Mouse (Mus musculus): ENCODE data around the gene Krt28.

The Krt28 gene

GRCm38 (mm10) chr11:99364412-99364811, 10.3 kb downstream of the Krt28 start:
- peak; percentile 24 for DNase-seq

- DNase-seq, result no peak
Measured at GRCm38 (mm10) chr11:99361423-99361822, 13.3 kb downstream of the Krt28 start.

GRCm38 (mm10) chr11:99351004-99351403, 23.7 kb downstream of the Krt28 start, which contains the start of gene Krt27:
Gene Krt27 (minus strand): TSS chr11:99351104.
- DNase-seq, result no peak

GRCm38 (mm10) chr11:99339299-99339847, 35.3 kb downstream of the Krt28 start:
- DNase-seq, result no peak

GRCm38 (mm10) chr11:99337866-99338265, 36.8 kb downstream of the Krt28 start, which contains the start of gene Krt26:
Gene Krt26 (minus strand): TSS chr11:99337966.
- DNase-seq, result no peak

- no peak for DNase-seq
Measured at GRCm38 (mm10) chr11:99333426-99333825, 41.3 kb downstream of the Krt28 start.

GRCm38 (mm10) chr11:99329655-99330054, 45.0 kb downstream of the Krt28 start:
- DNase-seq, result no peak

GRCm38 (mm10) chr11:99322851-99323250, 51.9 kb downstream of the Krt28 start, which contains the start of gene Krt25:
Gene Krt25 (minus strand): TSS chr11:99322951.
- DNase-seq, result no peak

GRCm38 (mm10) chr11:99321094-99321493, 53.6 kb downstream of the Krt28 start:
- no peak for DNase-seq

- no peak for DNase-seq
Measured at GRCm38 (mm10) chr11:99319127-99319526, 55.6 kb downstream of the Krt28 start.

GRCm38 (mm10) chr11:99316543-99316942, 58.2 kb downstream of the Krt28 start:
- no peak for DNase-seq

Measured in thymus, postnatal 4 days (tissue).